ENCODE assay signal across 10 mouse cellular contexts in genomic region chr4:102239657-102240390, GRCm38 (mm10).
DNase-seq lines count a peak whose midpoint lies in the region; ATAC-seq and TF ChIP-seq lines count a peak whose summit lies in the region.
"Had no signal": no experiment of that assay in that cellular context is flagged by ENCODE, and none has a peak within 500 bp of the region (broad histone marks: within the 10 kb centered on the region; RNA-seq: fewer than 3 reads in every experiment).

No protein-coding gene starts in this region.

- H3K27me3 ChIP-seq in stomach, embryonic 14.5 days (ENCODE audit: control insufficient read depth, insufficient read depth, low read length) = no peaks in the 10 kb centered on the region
- H3K27me3 ChIP-seq in stomach, postnatal 0 days (ENCODE audit: control insufficient read depth, insufficient read depth, low read length) = no peaks in the 10 kb centered on the region
- H3K27me3 ChIP-seq in hindbrain, embryonic 14.5 days (ENCODE audit: control insufficient read depth, insufficient read depth, low read length) = no peaks in the 10 kb centered on the region
- H3K27me3 ChIP-seq in kidney, adult 2 months (replicated peaks; ENCODE audit: control insufficient read depth, insufficient read depth, low read length) = no peaks in the 10 kb centered on the region

- no peak for TF ChIP-seq CTCF in stomach, postnatal 0 days (IDR thresholded peaks at IDR 0.05; ENCODE audit: low read depth)
- TF ChIP-seq CTCF in kidney, adult 2 months (conservative IDR thresholded peaks at IDR 0.05; ENCODE audit: insufficient read depth, insufficient read length, low read depth, low read length) = no peak

- WGBS in stomach, embryonic 14.5 days = 62% methylated on average over 12 of the region's 12 CpGs
- 68% methylated on average over 12 of the region's 12 CpGs for WGBS in stomach, postnatal 0 days
- WGBS in hindbrain, embryonic 14.5 days = 43% methylated on average over 12 of the region's 12 CpGs
- 71% methylated on average over 12 of the region's 12 CpGs for WGBS in kidney, adult 2 months

- H3K9ac ChIP-seq in stomach, embryonic 14.5 days (replicated peaks; ENCODE audit: low read depth, low read length) = no peak overlapping the region
- no peak overlapping the region for H3K9ac ChIP-seq in stomach, postnatal 0 days (ENCODE audit: low read length)
- H3K9ac ChIP-seq in hindbrain, embryonic 14.5 days = no peak overlapping the region

- intact Hi-C loops in left cerebral cortex, postnatal 36 days (cut with DNase I) = no loop called here

- H3K4me1 ChIP-seq in stomach, embryonic 14.5 days (ENCODE audit: control insufficient read depth, insufficient read depth, low read length) = peaks cover 3% of the 10 kb centered on the region; the same call in 1 of the 2 replicates
- no peaks in the 10 kb centered on the region for H3K4me1 ChIP-seq in stomach, postnatal 0 days (replicated peaks; ENCODE audit: control insufficient read depth, insufficient read depth)
- peaks cover 15% of the 10 kb centered on the region for H3K4me1 ChIP-seq in hindbrain, embryonic 14.5 days (replicated peaks; ENCODE audit: control insufficient read depth, insufficient read depth, low read length)
- H3K4me1 ChIP-seq in kidney, adult 2 months (ENCODE audit: control insufficient read depth, insufficient read depth, low read length) = no peaks in the 10 kb centered on the region

- no peaks in the 10 kb centered on the region for H3K36me3 ChIP-seq in stomach, embryonic 14.5 days (ENCODE audit: control insufficient read depth, insufficient read depth, low read length)
- H3K36me3 ChIP-seq in stomach, postnatal 0 days (ENCODE audit: control insufficient read depth, insufficient read depth, low read length) = no peaks in the 10 kb centered on the region
- no peaks in the 10 kb centered on the region for H3K36me3 ChIP-seq in hindbrain, embryonic 14.5 days (replicated peaks; ENCODE audit: control insufficient read depth, insufficient read depth)
- H3K36me3 ChIP-seq in kidney, adult 2 months (ENCODE audit: control insufficient read depth, insufficient read depth, low read length) = no peaks in the 10 kb centered on the region

- no peak for ATAC-seq in stomach, embryonic 14.5 days (ENCODE audit: insufficient number of reproducible peaks, insufficient read depth, low FRiP score, low read depth)
- ATAC-seq in stomach, postnatal 0 days (ENCODE audit: low FRiP score, low TSS enrichment) = no peak
- ATAC-seq in hindbrain, embryonic 14.5 days (ENCODE audit: low FRiP score) = 0 out of 2 replicates have a peak, but pooled peaks have one; percentile 51
- ATAC-seq in activated CD4-positive, CD25-positive, alpha-beta regulatory T cell, adult 4 months = no peak

- H3K4me3 ChIP-seq in stomach, embryonic 14.5 days (ENCODE audit: low read depth, low read length) = no peak overlapping the region
- H3K4me3 ChIP-seq in stomach, postnatal 0 days (ENCODE audit: low read depth, low read length) = no peak overlapping the region
- no peak overlapping the region for H3K4me3 ChIP-seq in hindbrain, embryonic 14.5 days (replicated peaks; ENCODE audit: low read length)
- no peak overlapping the region for H3K4me3 ChIP-seq in kidney, adult 2 months (ENCODE audit: insufficient read depth, low read depth, low read length)
- H3K4me3 ChIP-seq: heart, adult 2 months; myocyte had no signal

- TF ChIP-seq POLR2A in kidney, adult 2 months (IDR thresholded peaks at IDR 0.05; ENCODE audit: low read depth, low read length) = no peak

- no peak for DNase-seq in stomach, postnatal 0 days (ENCODE audit: low spot score)
- DNase-seq in hindbrain, embryonic 14.5 days (ENCODE audit: low spot score) = peak; percentile 31
- DNase-seq in left cerebral cortex, postnatal 36 days (ENCODE audit: low spot score in 2 of 2) = peak; percentile 55 to 59
- DNase-seq in telencephalon, adult 2 months (ENCODE audit: low read depth, low spot score) = peak; percentile 78
- no peak for DNase-seq in urinary bladder, postnatal 4 days (ENCODE audit: low spot score in 2 of 2)
- DNase-seq in kidney, adult 2 months = no peak
- DNase-seq: heart, adult 2 months had no signal

- no peak for TF ChIP-seq EP300 in stomach, postnatal 0 days (optimal IDR thresholded peaks at IDR 0.05)

- no peaks in the 10 kb centered on the region for H3K9me3 ChIP-seq in stomach, embryonic 14.5 days (ENCODE audit: control insufficient read depth, low read depth, low read length)
- H3K9me3 ChIP-seq in stomach, postnatal 0 days (ENCODE audit: control insufficient read depth, low read length) = no peaks in the 10 kb centered on the region
- no peaks in the 10 kb centered on the region for H3K9me3 ChIP-seq in hindbrain, embryonic 14.5 days (ENCODE audit: control insufficient read depth, low read length)

- no peak overlapping the region for H3K4me2 ChIP-seq in stomach, embryonic 14.5 days (replicated peaks; ENCODE audit: low read depth, low read length)
- no peak overlapping the region for H3K4me2 ChIP-seq in stomach, postnatal 0 days (replicated peaks; ENCODE audit: low read depth)
- no peak overlapping the region for H3K4me2 ChIP-seq in hindbrain, embryonic 14.5 days (replicated peaks)

- peak overlapping the region; percentile 44 for H3K27ac ChIP-seq in stomach, embryonic 14.5 days (ENCODE audit: low read length)
- no peak overlapping the region for H3K27ac ChIP-seq in stomach, postnatal 0 days (replicated peaks)
- peak overlapping the region; percentile 66 for H3K27ac ChIP-seq in hindbrain, embryonic 14.5 days
- H3K27ac ChIP-seq in kidney, adult 2 months (ENCODE audit: insufficient read depth, low read depth, low read length) = no peak overlapping the region
- H3K27ac ChIP-seq: heart, adult 2 months had no signal

Comparison
In these comparisons a context has a peak if more than half of its experiments do, and no peak if none do; other contexts are left out.
1. H3K27ac ChIP-seq: peak in stomach, embryonic 14.5 days (single experiment) and hindbrain, embryonic 14.5 days (single experiment); none in stomach, postnatal 0 days (single experiment) and kidney, adult 2 months (single experiment).
2. DNase-seq: peak in hindbrain, embryonic 14.5 days (single experiment), left cerebral cortex, postnatal 36 days (2 of 2) and telencephalon, adult 2 months (single experiment); none in stomach, postnatal 0 days (single experiment), urinary bladder, postnatal 4 days (0 of 2) and kidney, adult 2 months (single experiment).